ENCODE assay signal across 13 mouse cellular contexts in the genomic region with DNA sequence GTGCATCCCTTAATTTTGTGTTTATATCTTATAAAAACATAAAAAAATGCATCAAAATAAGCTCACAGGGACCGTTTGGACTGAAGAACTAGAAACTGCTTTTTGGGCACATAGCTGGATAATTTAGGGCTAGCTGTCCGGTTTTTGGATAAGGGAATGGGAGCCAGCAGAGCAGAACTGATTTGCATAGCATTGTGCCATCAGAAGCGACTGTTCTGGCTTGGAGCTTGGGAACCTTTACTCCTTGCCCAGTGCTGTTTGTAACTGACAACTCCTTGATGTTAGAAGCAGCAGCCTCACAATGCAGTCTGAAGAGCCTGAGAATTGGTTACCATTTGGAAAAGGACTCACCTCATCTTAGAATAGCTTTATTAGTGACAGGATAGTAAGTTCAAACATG.
"Had no signal": no experiment of that assay in that cellular context is flagged by ENCODE, and none has a peak within 500 bp of the region (broad histone marks: within the 10 kb centered on the region; RNA-seq: fewer than 3 reads in every experiment).

No protein-coding gene starts in this region.

- H3K4me2 ChIP-seq: limb, embryonic 13.5 days; liver, embryonic 11.5 days; liver, embryonic 15.5 days; lung, embryonic 14.5 days; midbrain, embryonic 12.5 days had no signal

- H3K27ac ChIP-seq: limb, embryonic 13.5 days; liver, embryonic 15.5 days; macrophage; midbrain, embryonic 12.5 days had no signal

- H3K36me3 ChIP-seq: liver, embryonic 15.5 days; midbrain, embryonic 12.5 days had no signal

- H3K4me3 ChIP-seq: limb, embryonic 13.5 days; liver, embryonic 15.5 days; megakaryocyte, embryonic 14.5 days; midbrain, embryonic 12.5 days had no signal

- H3K9me3 ChIP-seq: limb, embryonic 13.5 days; liver, embryonic 15.5 days; megakaryocyte, embryonic 14.5 days; midbrain, embryonic 12.5 days had no signal

- H3K27me3 ChIP-seq: limb, embryonic 13.5 days; liver, embryonic 15.5 days; midbrain, embryonic 12.5 days had no signal

- H3K9ac ChIP-seq: limb, embryonic 13.5 days; liver, embryonic 15.5 days; lung, embryonic 14.5 days; midbrain, embryonic 12.5 days had no signal

- ATAC-seq: midbrain, embryonic 16.5 days had no signal

- DNase-seq: kidney, adult 18-20 months; left cerebral cortex, postnatal 4 days; lung, embryonic 14.5 days; lung, postnatal 14 days; right cerebral cortex, postnatal 25 days; thymus, postnatal 4 days had no signal
